Mouse (Mus musculus) cerebellum, adult 9-10 months (tissue): ENCODE measurements at regions not wholly inside any gene's neighbourhood (a gene's known extent, or its start where the extent isn't known, plus 50 kb on each side); places are given as distances from the start of the nearest gene placed in this dataset.

Source experiments
- DNase-seq: peaks from one replicate; pipeline ENCODE4 v3.0.0; 2022

GRCm38 (mm10) chr8:34623783-34624182 lies 512.2 kb upstream of the Gm10131 start:
- no peak for DNase-seq

GRCm38 (mm10) chr8:34622177-34623114 lies 510.9 kb upstream of the Gm10131 start:
- no peak for DNase-seq

GRCm38 (mm10) chr8:34618046-34618445 lies 506.5 kb upstream of the Gm10131 start:
- DNase-seq, result no peak

- DNase-seq, result no peak
Measured at GRCm38 (mm10) chr8:34614987-34615386, 503.4 kb upstream of the Gm10131 start.

GRCm38 (mm10) chr8:34614031-34614526 lies 502.5 kb upstream of the Gm10131 start:
- peak; percentile 18 for DNase-seq

GRCm38 (mm10) chr8:34613138-34613537 lies 501.6 kb upstream of the Gm10131 start:
- DNase-seq, result no peak

- no peak for DNase-seq
Measured at GRCm38 (mm10) chr8:34612396-34612795, 500.9 kb upstream of the Gm10131 start.

- DNase-seq, result no peak
Measured at GRCm38 (mm10) chr8:34610186-34610585, 498.6 kb upstream of the Gm10131 start.

- no peak for DNase-seq
Measured at GRCm38 (mm10) chr8:34607426-34607825, 495.9 kb upstream of the Gm10131 start.

- no peak for DNase-seq
Measured at GRCm38 (mm10) chr8:34605031-34605430, 493.5 kb upstream of the Gm10131 start.

GRCm38 (mm10) chr8:34604581-34604980 lies 493.0 kb upstream of the Gm10131 start:
- no peak for DNase-seq

GRCm38 (mm10) chr8:34601426-34601953 lies 490.0 kb upstream of the Gm10131 start:
- no peak for DNase-seq

GRCm38 (mm10) chr8:34600880-34601279 lies 489.3 kb upstream of the Gm10131 start:
- DNase-seq, result no peak

- DNase-seq, result no peak
Measured at GRCm38 (mm10) chr8:34596593-34596992, 485.1 kb upstream of the Gm10131 start.

GRCm38 (mm10) chr8:34590976-34591749 lies 479.6 kb upstream of the Gm10131 start:
- no peak for DNase-seq

GRCm38 (mm10) chr8:34578043-34578442 lies 466.5 kb upstream of the Gm10131 start:
- no peak for DNase-seq

GRCm38 (mm10) chr8:34574009-34574408 lies 462.5 kb upstream of the Gm10131 start:
- DNase-seq, result no peak

- no peak for DNase-seq
Measured at GRCm38 (mm10) chr8:34573007-34573881, 461.7 kb upstream of the Gm10131 start.

GRCm38 (mm10) chr8:34571736-34572135 lies 460.2 kb upstream of the Gm10131 start:
- DNase-seq, result no peak

- DNase-seq, result no peak
Measured at GRCm38 (mm10) chr8:34562278-34562677, 450.7 kb upstream of the Gm10131 start.

- DNase-seq, result no peak
Measured at GRCm38 (mm10) chr8:34549786-34550185, 438.2 kb upstream of the Gm10131 start.

GRCm38 (mm10) chr8:34546815-34547214 lies 435.3 kb upstream of the Gm10131 start:
- no peak for DNase-seq
